Mouse (Mus musculus) heart, adult 2 months (tissue): ENCODE measurements around the gene Col26a1. TPM values are rescaled to one million over a fixed set of nuclear protein-coding genes. Genes with fewer than 3 reads are reported as not detected.

Source experiments
- DNase-seq, 2 experiments: peaks; one replicate each; pipeline ENCODE4 v3.0.0; 2021
- H3K27ac ChIP-seq: fragments of 200-600 bp; 2 replicates; pipeline ENCODE4 v1.8.1; 2022
- H3K27me3 ChIP-seq: fragments of 200-500 bp; 2 replicates; pipeline ENCODE4 v1.6.1; 2012; ENCODE audit warnings: mild to moderate bottlenecking, low read length, inconsistent platforms, mixed read lengths; ENCODE audit not compliant: control insufficient read depth, insufficient read depth
- H3K36me3 ChIP-seq: fragments of 200-500 bp; 2 replicates; pipeline ENCODE4 v1.6.1; 2012; ENCODE audit warnings: low read length, inconsistent platforms; ENCODE audit not compliant: control insufficient read depth, insufficient read depth
- H3K4me1 ChIP-seq: fragments of 200-500 bp; 2 replicates; pipeline ENCODE4 v1.6.1; 2011; ENCODE audit warnings: low read length; ENCODE audit not compliant: control insufficient read depth, insufficient read depth
- H3K4me3 ChIP-seq: fragments of 200-600 bp; 2 replicates; pipeline ENCODE4 v1.8.1; 2022
- H3K79me2 ChIP-seq: fragments of 200-500 bp; replicated peaks from 2 replicates; pipeline ENCODE4 v1.6.1; 2012; ENCODE audit warnings: mild to moderate bottlenecking, inconsistent platforms, low read length, moderate library complexity, mixed read lengths; ENCODE audit not compliant: control insufficient read depth, insufficient read depth
- H3K9ac ChIP-seq: fragments of 200-500 bp; 2 replicates; pipeline ENCODE4 v1.6.1; 2012; ENCODE audit warnings: low read depth, mild to moderate bottlenecking, control low read depth, inconsistent platforms, low read length, mixed read lengths
- CTCF ChIP-seq: fragments of 200-600 bp; IDR thresholded peaks from 2 replicates; pipeline ENCODE4 v1.8.1; 2022; ENCODE audit warnings: antibody characterized with exemption, mild to moderate bottlenecking, moderate library complexity
- EP300 ChIP-seq: fragments of 200-500 bp; IDR thresholded peaks from 2 replicates; pipeline ENCODE4 v1.6.1; 2011; ENCODE audit warnings: low read depth, low read length, control low read depth; ENCODE audit not compliant: insufficient read depth
- POLR2A ChIP-seq: fragments of 200-500 bp; IDR thresholded peaks from 2 replicates; pipeline ENCODE4 v1.6.1; 2011; ENCODE audit warnings: mild to moderate bottlenecking, low read depth, low read length, control low read depth; ENCODE audit not compliant: insufficient read depth
- WGBS: fragments of 180-500 bp; shearing (Covaris S2); methylation state at CpG from one replicate; pipeline ENCODE4 v1.1.7; 2018; 5-methylcytosine and 5-hydroxymethylcytosine counted together
- intact Hi-C: fragments of 180-260 bp; cut with DNase I; formaldehyde crosslinking; loops from one replicate; pipeline ENCODE4 v1.15.1; 2025
- polyA plus RNA-seq: library from polyadenylated mRNA; depleted of rRNA; stranded (reverse); fragments of >200 nt; gene quantifications from 2 replicates; pipeline ENCODE4 v1.2.3, GENCODE M21; 2012
- total RNA-seq, 2 experiments: library from RNA; stranded (reverse); gene quantifications; 2 replicates each; pipeline ENCODE4 v1.2.3; 2021

Gene Col26a1
- total and polyA plus RNA-seq, 3 experiments = 0.26 to 1.3 (median 0.32) TPM

GRCm38 (mm10) chr5:136710742-136711141 is 172.3 kb downstream of the Col26a1 start:
- H3K36me3 ChIP-seq = no peaks in the 10 kb centered on the region
- H3K27me3 ChIP-seq = no peaks in the 10 kb centered on the region
- no peaks in the 10 kb centered on the region for H3K79me2 ChIP-seq
- WGBS = 41% methylated on average over 4 of the region's 4 CpGs
- H3K27ac ChIP-seq = no peak overlapping the region
- H3K4me3 ChIP-seq = no peak overlapping the region
- H3K9ac ChIP-seq = no peak overlapping the region
- no peak for DNase-seq
- intact Hi-C loops = no loop called here
- TF ChIP-seq CTCF (no peak), EP300 (no peak), POLR2A (no peak)
- H3K4me1 ChIP-seq = no peaks in the 10 kb centered on the region

DNA sequence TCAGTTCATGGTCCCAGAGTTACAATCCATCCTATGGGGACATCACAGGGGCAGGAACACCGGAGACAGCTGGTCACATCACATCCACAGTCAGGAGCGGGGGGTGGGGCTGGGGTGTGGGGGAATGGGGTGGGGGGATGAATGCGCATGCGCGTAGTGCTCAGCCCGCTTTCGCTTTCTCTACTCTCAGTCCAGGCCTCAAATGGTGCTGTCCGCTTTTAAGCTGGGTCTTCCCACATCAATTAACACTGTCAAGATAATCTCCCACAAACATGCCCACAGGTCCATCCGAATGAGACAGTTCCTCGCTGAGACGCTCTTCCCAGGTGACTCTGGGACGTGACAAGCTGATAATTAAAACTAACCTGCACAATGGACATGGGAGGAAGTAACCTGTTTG is 174.9 kb downstream of the Col26a1 start:
- intact Hi-C loops = loop anchor here (5.0 kb wide), 1 partner anchor 426 kb away; no protein-coding TSS in a partner anchor

GRCm38 (mm10) chr5:136706803-136707202 is 176.2 kb downstream of the Col26a1 start:
- Histone ChIP-seq H3K9ac (no peak overlapping the region), H3K27ac (no peak overlapping the region), H3K4me3 (no peak overlapping the region), H3K4me1 (no peaks in the 10 kb centered on the region), H3K79me2 (no peaks in the 10 kb centered on the region), H3K36me3 (no peaks in the 10 kb centered on the region), H3K27me3 (no peaks in the 10 kb centered on the region)
- intact Hi-C loops = loop anchor here (2.0 to 5.0 kb wide), 3 partner anchors 425 to 506 kb away; no protein-coding TSS in a partner anchor
- TF ChIP-seq EP300 (no peak), CTCF (peak; percentile 83)
- peak; percentile 46 to 59 for DNase-seq
- WGBS = 3% methylated on average over 9 of the region's 9 CpGs

More for the DNA sequence above, 174.9 kb downstream of the Col26a1 start:
- Histone ChIP-seq H3K4me1 (no peaks in the 10 kb centered on the region), H3K4me3 (no peak overlapping the region), H3K27ac (no peak overlapping the region), H3K9ac (no peak overlapping the region), H3K79me2 (no peaks in the 10 kb centered on the region), H3K27me3 (no peaks in the 10 kb centered on the region), H3K36me3 (no peaks in the 10 kb centered on the region)
- TF ChIP-seq CTCF = no peak
- TF ChIP-seq POLR2A = no peak
- TF ChIP-seq EP300 = no peak
- DNase-seq = no peak
- 73% methylated on average over 12 of the region's 12 CpGs for WGBS

DNA sequence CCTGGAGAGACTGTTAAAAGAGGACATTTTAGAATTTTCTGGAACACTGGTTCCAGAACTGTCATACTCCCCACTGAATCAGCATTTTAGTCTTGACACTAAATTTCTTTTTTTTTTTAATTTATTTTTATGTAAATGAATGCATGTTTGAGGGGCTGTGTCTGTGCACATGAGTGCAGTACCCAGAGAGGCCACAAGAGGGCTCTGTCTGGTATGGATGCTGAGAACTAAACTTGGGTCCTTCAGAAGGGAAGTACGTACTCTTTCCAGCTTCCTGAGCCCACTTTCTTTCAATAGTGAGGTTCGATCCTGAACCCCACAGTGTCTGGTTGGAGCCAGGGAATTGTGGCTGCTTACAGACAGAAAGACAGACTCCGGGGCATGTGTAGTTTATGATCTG is 177.5 kb downstream of the Col26a1 start:
- no peaks in the 10 kb centered on the region for H3K36me3 ChIP-seq
- H3K27ac ChIP-seq = no peak overlapping the region
- intact Hi-C loops = loop anchor here (5.0 kb wide), 1 partner anchor 423 kb away; no protein-coding TSS in a partner anchor
- H3K27me3 ChIP-seq = no peaks in the 10 kb centered on the region
- no peak overlapping the region for H3K9ac ChIP-seq
- DNase-seq = no peak
- H3K4me3 ChIP-seq = no peak overlapping the region
- TF ChIP-seq POLR2A (no peak), CTCF (peak; percentile 65)
- H3K4me1 ChIP-seq = no peaks in the 10 kb centered on the region
- H3K79me2 ChIP-seq = no peaks in the 10 kb centered on the region
- WGBS = 97% methylated on average over 3 of the region's 3 CpGs

- no peak for TF ChIP-seq POLR2A
- no peak for TF ChIP-seq CTCF
- no peak for TF ChIP-seq EP300
- Histone ChIP-seq H3K27ac (no peak overlapping the region), H3K36me3 (no peaks in the 10 kb centered on the region), H3K4me3 (no peak overlapping the region), H3K9ac (no peak overlapping the region), H3K4me1 (no peaks in the 10 kb centered on the region), H3K79me2 (no peaks in the 10 kb centered on the region), H3K27me3 (no peaks in the 10 kb centered on the region)
- DNase-seq = no peak
- intact Hi-C loops = no loop called here
- 79% methylated on average over 8 of the region's 8 CpGs for WGBS
These were observed 178.9 kb downstream of the Col26a1 start for GRCm38 (mm10) chr5:136704151-136704550.

DNA sequence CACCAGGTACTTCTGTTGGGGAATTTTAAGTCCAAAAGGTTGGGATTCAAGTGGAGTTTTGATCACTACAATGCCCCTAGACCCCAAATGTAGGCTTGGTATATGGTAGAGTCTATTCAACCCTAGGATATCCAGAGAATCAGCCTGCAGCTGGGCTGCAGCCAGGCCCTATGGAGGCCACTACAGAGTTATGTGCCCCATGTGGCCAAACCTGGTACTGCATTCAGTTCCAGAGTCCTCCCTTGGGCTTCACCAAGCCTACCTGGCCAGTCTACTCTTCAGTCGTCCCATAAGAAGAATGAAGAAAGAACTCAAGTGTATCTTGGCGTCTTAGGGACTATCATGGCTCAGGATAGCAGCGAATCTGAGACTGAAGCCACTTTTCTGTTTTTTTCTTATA is 179.3 kb downstream of the Col26a1 start:
- no peaks in the 10 kb centered on the region for H3K4me1 ChIP-seq
- DNase-seq = peak; percentile 57 to 77
- H3K4me3 ChIP-seq = no peak overlapping the region
- H3K36me3 ChIP-seq = no peaks in the 10 kb centered on the region
- WGBS = 35% methylated on average over 3 of the region's 3 CpGs
- H3K79me2 ChIP-seq = no peaks in the 10 kb centered on the region
- no peak overlapping the region for H3K9ac ChIP-seq
- H3K27me3 ChIP-seq = no peaks in the 10 kb centered on the region
- TF ChIP-seq CTCF (peak; percentile 95), EP300 (no peak), POLR2A (no peak)
- intact Hi-C loops = no loop called here
- no peak overlapping the region for H3K27ac ChIP-seq
